Mouse (Mus musculus) ovary, postnatal 10 days (tissue): ENCODE results near the gene Thoc3.

Source experiments
- DNase-seq: peaks from one replicate; pipeline ENCODE4 v3.0.0; 2022; ENCODE audit warnings: low spot score

The Thoc3 gene

DNA sequence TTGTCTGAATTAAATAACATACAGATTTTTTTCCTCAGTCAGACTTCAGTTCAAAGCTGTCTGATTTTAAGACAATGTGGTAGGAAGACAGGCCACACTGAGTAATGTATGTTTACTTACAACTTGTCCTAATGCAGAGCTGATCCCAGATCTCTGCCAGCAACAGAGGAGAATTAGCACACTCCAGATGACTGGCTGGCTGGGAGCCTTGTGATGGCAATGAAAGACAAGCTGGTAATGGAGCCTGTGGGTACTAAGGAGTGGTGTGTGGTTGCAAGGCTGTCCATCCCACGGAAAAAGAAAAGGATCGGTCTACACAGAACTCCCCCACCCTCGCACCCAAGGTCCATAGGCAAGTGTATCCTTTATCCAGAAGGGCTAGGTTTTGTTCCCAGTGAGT lies 25.0 kb downstream of the Thoc3 start:
- no peak for DNase-seq

DNA sequence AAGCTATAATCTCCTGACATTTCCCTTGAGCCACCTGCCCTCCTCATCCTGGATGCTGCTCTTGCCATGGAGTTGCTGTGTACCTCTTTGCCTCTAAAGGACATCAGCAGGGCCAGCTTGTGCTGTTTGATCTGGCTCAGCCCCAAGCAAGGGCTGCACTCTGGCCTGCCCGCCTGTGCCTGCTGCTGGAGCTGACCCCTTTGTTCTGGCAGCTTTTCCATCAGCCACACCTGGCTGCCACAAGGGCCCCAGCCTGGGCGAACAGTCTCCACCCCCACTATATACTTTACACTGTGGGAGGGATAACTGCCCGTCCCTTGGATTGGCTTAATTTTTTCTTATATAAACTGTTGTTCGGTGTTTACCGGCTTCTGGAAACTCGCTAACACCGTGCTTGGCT lies 28.7 kb downstream of the Thoc3 start:
- no peak for DNase-seq

DNA sequence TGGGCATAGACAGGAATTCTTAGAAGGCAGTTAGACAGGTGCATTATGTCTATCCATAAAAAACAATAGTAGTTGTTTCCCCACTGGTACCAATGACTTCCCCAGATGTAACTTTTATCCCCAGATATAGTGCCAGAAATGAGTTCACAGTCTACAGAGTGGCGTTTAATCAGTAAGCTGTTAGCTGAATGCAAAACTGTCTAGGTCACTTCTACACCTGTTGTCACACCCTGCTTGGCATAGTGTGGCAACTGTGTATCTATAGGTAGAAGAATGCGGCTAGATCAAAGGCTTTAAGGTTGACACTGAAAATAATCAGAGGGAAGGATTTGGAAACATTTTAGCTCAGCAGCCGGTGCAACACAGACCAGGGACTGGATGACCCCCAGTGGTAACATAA lies 29.8 kb downstream of the Thoc3 start:
- DNase-seq = no peak

DNA sequence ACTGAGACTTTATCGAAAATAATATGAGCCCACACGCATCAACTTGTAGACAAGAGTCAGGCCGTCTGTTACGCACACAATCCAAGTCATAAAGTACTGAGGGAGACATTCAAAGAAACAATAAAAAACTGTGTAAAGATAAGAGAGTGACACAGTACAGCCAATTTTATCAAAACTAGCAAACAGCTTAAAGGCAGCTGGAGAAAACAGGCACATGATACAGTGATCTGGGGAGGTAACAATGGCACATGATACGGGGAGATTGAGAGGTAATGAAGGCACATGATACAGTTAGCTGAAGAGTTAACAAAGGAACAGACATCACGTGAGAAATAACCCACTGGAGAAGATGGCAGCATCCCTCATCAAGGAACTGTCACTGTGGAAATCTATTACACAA lies 31.6 kb downstream of the Thoc3 start:
- no peak for DNase-seq

DNA sequence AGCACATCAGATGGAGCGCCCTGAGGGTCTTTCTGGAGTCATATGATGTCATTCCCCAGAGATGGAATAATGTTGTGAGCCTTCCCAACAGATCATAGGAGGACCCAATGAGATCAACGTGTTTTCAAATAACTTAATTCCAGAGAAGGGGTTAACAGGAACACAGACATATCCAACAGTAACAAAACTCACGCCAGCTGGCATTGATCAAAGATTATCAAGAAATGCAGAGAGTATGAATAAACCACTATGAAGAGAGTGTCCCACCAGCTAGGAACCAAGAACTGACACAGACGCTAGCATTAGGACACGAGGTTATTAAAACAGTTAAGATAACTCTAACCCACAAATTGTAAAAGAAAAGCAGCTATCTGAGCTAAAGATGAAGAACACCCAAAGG lies 32.0 kb downstream of the Thoc3 start:
- DNase-seq = no peak

DNA sequence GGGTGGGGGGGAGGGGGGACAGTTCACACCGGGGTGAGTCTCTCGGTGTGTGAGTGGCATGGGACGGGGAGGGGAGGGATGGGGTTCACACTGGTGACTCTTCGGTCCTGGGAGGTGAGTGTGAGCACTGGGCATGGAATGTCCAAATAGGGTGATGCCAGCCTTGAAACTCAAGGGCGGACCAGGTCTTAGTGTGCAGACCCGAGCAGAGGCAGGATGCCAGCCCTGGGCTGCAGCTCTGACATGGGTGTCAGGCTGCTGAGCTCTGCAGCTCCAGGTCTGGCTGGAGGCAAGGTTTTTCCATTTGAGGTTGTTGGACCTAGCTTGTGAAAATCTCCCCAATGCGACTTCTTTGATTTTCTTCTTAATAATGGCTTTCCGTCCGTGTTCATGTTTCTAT lies 37.5 kb downstream of the Thoc3 start:
- no peak for DNase-seq

DNA sequence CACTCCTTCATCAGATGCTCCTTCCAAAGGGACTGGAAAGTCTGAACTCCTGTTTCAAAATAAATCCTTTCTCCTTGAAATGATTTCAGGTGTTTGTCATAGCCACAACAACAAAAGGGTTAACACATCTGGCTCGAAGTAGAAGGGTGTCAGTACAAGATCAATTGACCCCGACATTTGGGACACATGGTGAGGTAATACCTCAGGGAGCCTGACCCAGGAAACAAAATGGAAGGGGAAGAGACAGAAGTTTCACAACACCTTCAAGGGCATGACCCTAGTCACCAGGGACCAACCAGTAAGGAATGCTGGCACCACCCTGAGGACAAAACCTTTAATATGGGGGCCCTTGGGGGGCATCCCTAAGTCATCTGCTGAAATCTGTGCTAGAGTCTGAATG lies 38.6 kb downstream of the Thoc3 start:
- DNase-seq = no peak

DNA sequence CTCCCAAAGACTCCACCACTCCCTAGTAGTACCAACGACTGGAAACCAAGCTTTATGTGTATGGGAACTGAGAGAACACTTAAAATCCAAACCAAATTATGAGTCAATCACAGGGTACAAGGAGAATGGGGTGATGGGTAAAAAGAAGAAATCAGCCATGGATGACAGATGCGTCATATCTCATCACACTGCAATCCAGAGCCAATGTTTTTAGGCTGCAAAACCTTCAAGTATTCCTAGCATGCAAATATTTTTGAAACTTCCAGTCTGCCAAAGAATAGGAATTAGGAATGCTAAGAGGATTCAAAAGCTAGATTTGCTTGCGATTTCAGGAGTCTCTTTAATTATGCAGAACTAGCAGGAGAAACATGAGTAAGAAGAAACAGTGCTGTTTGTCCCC lies 39.9 kb downstream of the Thoc3 start:
- DNase-seq = no peak

DNA sequence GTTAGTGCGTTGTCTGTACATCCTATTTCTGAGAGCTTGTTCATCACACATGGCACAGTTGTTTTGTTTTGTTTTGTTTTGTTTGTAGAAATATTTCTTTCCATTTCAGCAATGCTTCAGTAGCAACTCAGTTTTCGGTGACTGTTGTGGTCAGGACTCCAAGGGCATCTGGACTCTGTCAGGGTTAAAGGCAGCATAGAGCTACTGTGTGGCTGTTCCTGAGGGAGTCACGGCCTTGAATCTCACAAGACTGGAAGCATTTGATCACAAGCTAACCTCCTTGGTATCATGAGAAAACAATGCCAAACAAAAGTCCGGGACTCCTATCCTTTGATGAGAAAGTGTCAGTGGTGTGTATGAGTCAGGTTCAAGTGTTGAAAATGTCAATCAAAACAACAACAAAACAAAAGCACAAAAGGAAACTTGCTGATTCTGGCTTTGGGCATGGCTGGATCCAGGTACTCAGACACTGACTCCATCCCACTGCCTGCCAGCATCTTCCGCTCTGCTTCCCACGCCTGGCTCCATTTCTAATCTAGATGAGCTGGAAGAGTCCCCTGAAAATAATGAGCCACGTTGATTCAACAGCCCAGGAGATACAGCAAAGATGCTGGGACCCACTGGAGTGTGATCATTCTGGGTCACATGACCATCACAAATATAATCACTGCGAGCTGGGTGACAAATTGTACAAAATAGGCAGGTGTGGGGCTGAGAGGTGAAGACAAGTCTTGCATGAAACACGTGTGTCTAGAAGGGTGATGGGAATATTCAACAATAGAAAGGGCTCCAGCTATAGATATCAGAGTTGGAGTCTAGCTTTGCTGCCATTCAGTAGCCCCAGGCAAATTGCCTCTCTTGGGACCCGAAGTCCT lies 41.6 kb downstream of the Thoc3 start:
- DNase-seq = no peak

DNA sequence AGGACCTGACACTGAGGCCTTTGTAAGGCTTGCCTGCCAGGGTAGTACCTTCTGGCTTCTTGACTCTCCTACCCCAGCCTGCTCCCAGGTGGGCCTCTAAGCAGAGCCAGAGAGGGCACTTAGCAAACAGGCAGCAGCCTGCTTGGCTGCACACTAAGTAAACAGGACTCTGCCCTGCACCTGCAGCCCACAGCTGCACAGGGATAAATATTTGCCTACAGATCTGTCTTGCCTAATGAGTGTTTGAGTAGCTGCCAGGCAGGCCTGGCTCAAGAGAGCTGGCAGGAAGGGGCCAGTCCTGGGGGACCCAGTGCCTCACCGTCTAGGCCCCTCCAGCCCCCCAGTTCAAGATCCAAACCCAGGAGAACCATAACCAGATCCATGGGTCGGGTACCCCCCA lies 43.4 kb downstream of the Thoc3 start:
- no peak for DNase-seq

DNA sequence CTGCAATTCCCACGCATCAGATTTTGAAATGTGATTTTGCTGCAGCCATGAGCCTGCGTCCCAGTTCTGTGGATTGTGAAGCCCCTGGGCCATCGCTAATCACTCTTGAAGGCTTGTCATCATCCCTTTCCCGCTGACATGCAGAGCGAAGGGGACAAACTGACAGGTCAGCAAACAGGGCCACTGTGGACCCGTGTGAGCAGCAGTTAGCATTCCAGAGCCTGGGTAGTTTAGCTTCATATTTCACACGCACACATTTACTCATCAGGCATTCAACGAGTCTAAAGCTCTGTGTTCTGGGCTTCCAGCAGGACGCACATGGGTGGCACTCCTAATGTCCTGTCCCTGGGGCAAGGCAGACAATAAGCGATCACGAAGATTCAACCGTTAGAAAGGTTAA lies 48.4 kb downstream of the Thoc3 start:
- no peak for DNase-seq

DNA sequence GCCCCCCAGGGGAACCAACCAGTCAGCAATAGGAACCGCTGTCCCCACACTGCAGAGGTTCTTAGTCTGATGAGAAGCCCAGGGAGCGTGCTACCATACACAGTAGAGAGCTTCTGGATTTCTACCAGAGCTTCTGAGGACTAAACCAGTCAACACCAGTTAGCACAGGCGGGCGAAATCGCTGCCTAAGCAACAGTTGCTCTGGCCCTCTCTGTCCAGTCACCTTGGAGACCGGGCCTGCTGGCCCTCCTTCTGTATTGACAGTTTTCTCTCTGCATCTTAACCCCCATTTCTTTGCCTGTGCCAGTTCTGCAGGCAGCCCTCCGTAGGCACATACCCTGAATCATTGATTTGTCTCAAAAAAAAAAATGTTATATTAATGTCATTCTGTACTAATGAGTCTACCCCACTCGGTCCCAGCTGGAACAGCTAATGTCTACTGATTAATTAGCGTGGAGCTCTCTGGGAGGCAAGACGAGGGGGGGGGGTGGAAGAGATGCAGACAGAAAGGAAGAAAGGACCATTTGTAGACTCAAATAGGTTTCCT lies 49.8 kb downstream of the Thoc3 start:
- DNase-seq = no peak

DNA sequence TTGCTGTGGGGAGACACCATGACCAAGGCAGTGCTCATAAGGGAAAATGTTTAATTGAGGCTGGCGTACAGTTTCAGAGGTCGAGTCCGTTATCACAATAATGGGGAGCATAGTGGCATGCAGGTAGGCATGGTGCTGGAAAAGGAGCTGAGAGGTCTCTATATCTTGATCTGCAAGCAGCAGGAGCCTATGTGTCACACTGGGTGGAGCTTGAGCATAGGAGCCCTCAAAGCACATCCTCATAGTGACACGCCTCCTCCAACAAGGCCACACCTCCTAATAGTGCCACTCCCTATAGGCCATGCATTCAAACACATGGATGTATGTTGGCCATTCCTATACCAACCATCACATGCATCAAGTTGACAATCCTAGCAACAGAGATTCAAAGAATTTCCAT lies 53.6 kb downstream of the Thoc3 start:
- DNase-seq = no peak

DNA sequence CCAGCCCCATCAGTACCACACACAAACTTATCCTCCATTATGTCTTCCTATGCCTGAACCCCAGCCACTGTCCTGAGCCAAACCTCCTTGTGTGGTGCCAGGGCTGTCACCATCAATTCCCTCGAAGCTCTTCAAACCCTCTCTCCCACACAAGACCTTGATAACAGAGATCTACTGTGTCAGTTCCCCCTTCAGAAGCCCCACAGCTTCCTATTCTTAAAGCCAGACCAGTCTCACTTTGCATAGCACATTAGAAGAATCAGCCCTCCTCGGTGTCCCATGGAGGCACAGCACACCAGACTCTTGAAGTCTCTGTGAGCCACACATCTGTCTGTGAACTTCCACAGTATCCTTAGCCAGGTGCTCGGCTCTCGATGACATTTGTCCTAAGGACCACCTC lies 55.9 kb downstream of the Thoc3 start:
- DNase-seq = no peak

DNA sequence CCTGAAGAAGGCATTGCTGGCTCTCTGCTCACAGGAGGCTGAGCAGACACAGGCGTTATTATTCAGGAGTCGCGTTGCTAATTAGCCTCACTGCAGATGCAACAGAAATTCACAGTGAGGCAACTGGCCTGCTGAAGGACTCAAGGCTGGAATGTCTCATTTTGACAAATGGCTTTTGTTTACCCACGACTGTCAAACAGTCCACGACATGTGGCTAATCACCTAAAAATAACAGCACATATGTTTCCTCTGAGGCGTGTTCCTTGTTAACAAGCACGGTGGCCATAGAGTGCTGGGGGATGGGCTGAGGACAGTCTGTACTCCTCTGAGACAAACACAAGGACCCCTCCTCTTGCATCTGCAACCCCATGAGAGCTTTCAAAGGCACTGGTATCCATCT lies 56.4 kb downstream of the Thoc3 start:
- DNase-seq = no peak

DNA sequence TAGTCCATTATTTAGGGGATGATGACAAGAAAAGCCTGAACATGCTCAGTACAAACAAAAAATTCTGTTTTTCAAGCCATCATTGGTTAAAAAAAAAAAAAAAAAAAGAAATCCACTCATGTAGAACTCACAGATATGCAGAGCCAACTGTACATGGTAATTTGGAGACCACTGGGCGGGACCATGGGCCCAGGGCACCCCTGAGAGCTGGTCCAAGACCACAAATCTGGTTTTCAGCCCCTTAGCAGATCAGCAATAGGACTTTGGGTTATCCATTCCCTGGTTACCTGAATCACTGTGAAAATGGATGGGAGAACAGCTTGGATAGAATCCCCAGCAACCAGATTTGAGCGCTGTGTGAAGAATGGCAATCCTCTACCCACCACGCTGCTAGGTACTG lies 57.0 kb downstream of the Thoc3 start:
- no peak for DNase-seq
